ENCODE assay signal across 23 mouse cellular contexts in genomic region chr6:15323099-15323498, GRCm38 (mm10).
DNase-seq lines count a peak whose midpoint lies in the region; ATAC-seq and TF ChIP-seq lines count a peak whose summit lies in the region.
"Had no signal": no experiment of that assay in that cellular context is flagged by ENCODE, and none has a peak within 500 bp of the region (broad histone marks: within the 10 kb centered on the region; RNA-seq: fewer than 3 reads in every experiment).

No protein-coding gene starts in this region.

- no peaks in the 10 kb centered on the region for H3K36me3 ChIP-seq in embryonic facial prominence, embryonic 14.5 days (ENCODE audit: control insufficient read depth, insufficient read depth, low read length)
- no peaks in the 10 kb centered on the region for H3K36me3 ChIP-seq in embryonic facial prominence, embryonic 10.5 days (replicated peaks)
- no peaks in the 10 kb centered on the region for H3K36me3 ChIP-seq in hindbrain, postnatal 0 days (ENCODE audit: insufficient read depth, low read length)
- H3K36me3 ChIP-seq in hindbrain, embryonic 14.5 days (replicated peaks; ENCODE audit: control insufficient read depth, insufficient read depth), result no peaks in the 10 kb centered on the region
- H3K36me3 ChIP-seq in forebrain, embryonic 13.5 days (ENCODE audit: poor library complexity, severe bottlenecking), result no peaks in the 10 kb centered on the region
- H3K36me3 ChIP-seq in forebrain, embryonic 16.5 days (ENCODE audit: control insufficient read depth, insufficient read depth), result no peaks in the 10 kb centered on the region
- H3K36me3 ChIP-seq: embryonic facial prominence, embryonic 12.5 days; hindbrain, embryonic 12.5 days; intestine, embryonic 15.5 days had no signal

- no peak overlapping the region for H3K9ac ChIP-seq in embryonic facial prominence, embryonic 14.5 days (ENCODE audit: low read depth, low read length)
- H3K9ac ChIP-seq in hindbrain, postnatal 0 days (replicated peaks; ENCODE audit: low read length), result no peak overlapping the region
- no peak overlapping the region for H3K9ac ChIP-seq in hindbrain, embryonic 14.5 days
- no peak overlapping the region for H3K9ac ChIP-seq in forebrain, embryonic 13.5 days
- H3K9ac ChIP-seq in forebrain, embryonic 16.5 days (replicated peaks; ENCODE audit: low read depth, low read length), result no peak overlapping the region
- H3K9ac ChIP-seq: embryonic facial prominence, embryonic 12.5 days; hindbrain, embryonic 12.5 days; intestine, embryonic 15.5 days had no signal

- H3K4me3 ChIP-seq in embryonic facial prominence, embryonic 14.5 days (ENCODE audit: low read depth, low read length), result no peak overlapping the region
- H3K4me3 ChIP-seq in embryonic facial prominence, embryonic 10.5 days, result no peak overlapping the region
- no peak overlapping the region for H3K4me3 ChIP-seq in hindbrain, postnatal 0 days (ENCODE audit: low read length)
- H3K4me3 ChIP-seq in hindbrain, embryonic 14.5 days (replicated peaks; ENCODE audit: low read length), result no peak overlapping the region
- H3K4me3 ChIP-seq in forebrain, embryonic 13.5 days, result no peak overlapping the region
- no peak overlapping the region for H3K4me3 ChIP-seq in forebrain, embryonic 16.5 days (replicated peaks; ENCODE audit: low read length)
- H3K4me3 ChIP-seq: embryonic facial prominence, embryonic 12.5 days; erythroblast, embryonic 14.5 days; hindbrain, embryonic 12.5 days; intestine, embryonic 15.5 days had no signal

- ATAC-seq in embryonic facial prominence, embryonic 14.5 days (ENCODE audit: low read depth), result 0 out of 2 replicates have a peak, but pooled peaks have one; percentile 18
- 0 out of 2 replicates have a peak, but pooled peaks have one; percentile 21 for ATAC-seq in hindbrain, postnatal 0 days
- ATAC-seq in hindbrain, embryonic 14.5 days (ENCODE audit: low FRiP score), result no peak
- peak; percentile 94 for ATAC-seq in forebrain, embryonic 13.5 days
- peak; percentile 83 for ATAC-seq in forebrain, embryonic 16.5 days
- ATAC-seq: activated CD4-positive, CD25-positive, alpha-beta regulatory T cell, adult 4 months; intestine, embryonic 15.5 days had no signal

- H3K27ac ChIP-seq in embryonic facial prominence, embryonic 14.5 days (replicated peaks; ENCODE audit: low read depth, low read length), result no peak overlapping the region
- H3K27ac ChIP-seq in embryonic facial prominence, embryonic 10.5 days (replicated peaks), result no peak overlapping the region
- H3K27ac ChIP-seq in hindbrain, postnatal 0 days, result no peak overlapping the region
- H3K27ac ChIP-seq in hindbrain, embryonic 14.5 days, result no peak overlapping the region
- no peak overlapping the region for H3K27ac ChIP-seq in forebrain, embryonic 13.5 days
- no peak overlapping the region for H3K27ac ChIP-seq in forebrain, embryonic 16.5 days (ENCODE audit: low read length)
- H3K27ac ChIP-seq: embryonic facial prominence, embryonic 12.5 days; hindbrain, embryonic 12.5 days; intestine, embryonic 15.5 days had no signal

- no peak overlapping the region for H3K4me2 ChIP-seq in embryonic facial prominence, embryonic 14.5 days (ENCODE audit: low read depth, low read length)
- H3K4me2 ChIP-seq in hindbrain, postnatal 0 days (ENCODE audit: low read depth, low read length), result no peak overlapping the region
- H3K4me2 ChIP-seq in hindbrain, embryonic 14.5 days (replicated peaks), result no peak overlapping the region
- no peak overlapping the region for H3K4me2 ChIP-seq in forebrain, embryonic 13.5 days
- no peak overlapping the region for H3K4me2 ChIP-seq in forebrain, embryonic 16.5 days (ENCODE audit: low read length)
- H3K4me2 ChIP-seq: embryonic facial prominence, embryonic 12.5 days; heart, embryonic 11.5 days; hindbrain, embryonic 12.5 days; intestine, embryonic 15.5 days had no signal

- DNase-seq in embryonic facial prominence, embryonic 14.5 days (ENCODE audit: low spot score), result no peak
- DNase-seq in embryonic facial prominence, embryonic 10.5 days (ENCODE audit: low spot score), result no peak
- no peak for DNase-seq in hindbrain, postnatal 0 days (ENCODE audit: low spot score)
- DNase-seq in hindbrain, embryonic 14.5 days (ENCODE audit: low spot score), result no peak
- no peak for DNase-seq in gastrocnemius, adult 8-10 months (ENCODE audit: low spot score in 2 of 2)
- no peak for DNase-seq in liver
- DNase-seq: adrenal gland, adult 8-10 months; adrenal gland, postnatal 25 days; cerebellum, adult 18-20 months; cerebellum, adult 9-10 months; cerebellum, postnatal 14 days; gastrocnemius, postnatal 10 days; gastrocnemius, postnatal 36 days; kidney, adult 11 months; kidney, adult 8-10 months had no signal

- H3K27me3 ChIP-seq in embryonic facial prominence, embryonic 14.5 days (replicated peaks; ENCODE audit: control insufficient read depth, insufficient read depth, low read length), result no peaks in the 10 kb centered on the region
- no peaks in the 10 kb centered on the region for H3K27me3 ChIP-seq in embryonic facial prominence, embryonic 10.5 days (replicated peaks; ENCODE audit: low read depth, poor library complexity, severe bottlenecking)
- no peaks in the 10 kb centered on the region for H3K27me3 ChIP-seq in hindbrain, postnatal 0 days (ENCODE audit: insufficient read depth, low read length)
- no peaks in the 10 kb centered on the region for H3K27me3 ChIP-seq in hindbrain, embryonic 14.5 days (ENCODE audit: control insufficient read depth, insufficient read depth, low read length)
- H3K27me3 ChIP-seq in forebrain, embryonic 13.5 days, result no peaks in the 10 kb centered on the region
- H3K27me3 ChIP-seq in forebrain, embryonic 16.5 days (replicated peaks; ENCODE audit: control insufficient read depth, insufficient read depth, low read length), result no peaks in the 10 kb centered on the region
- H3K27me3 ChIP-seq: embryonic facial prominence, embryonic 12.5 days; hindbrain, embryonic 12.5 days; intestine, embryonic 15.5 days had no signal

- H3K9me3 ChIP-seq in embryonic facial prominence, embryonic 14.5 days (ENCODE audit: control insufficient read depth, low read length), result no peaks in the 10 kb centered on the region
- no peaks in the 10 kb centered on the region for H3K9me3 ChIP-seq in embryonic facial prominence, embryonic 10.5 days
- no peaks in the 10 kb centered on the region for H3K9me3 ChIP-seq in hindbrain, postnatal 0 days (ENCODE audit: low read length)
- no peaks in the 10 kb centered on the region for H3K9me3 ChIP-seq in hindbrain, embryonic 14.5 days (ENCODE audit: control insufficient read depth, low read length)
- H3K9me3 ChIP-seq in forebrain, embryonic 13.5 days (replicated peaks), result no peaks in the 10 kb centered on the region
- no peaks in the 10 kb centered on the region for H3K9me3 ChIP-seq in forebrain, embryonic 16.5 days (ENCODE audit: control insufficient read depth, low read length)
- H3K9me3 ChIP-seq: embryonic facial prominence, embryonic 12.5 days; hindbrain, embryonic 12.5 days; intestine, embryonic 15.5 days had no signal

- no peak for TF ChIP-seq CTCF in hindbrain, postnatal 0 days (IDR thresholded peaks at IDR 0.05; ENCODE audit: low read depth)

- H3K4me1 ChIP-seq in embryonic facial prominence, embryonic 14.5 days (ENCODE audit: control insufficient read depth, insufficient read depth, low read length), result no peaks in the 10 kb centered on the region
- H3K4me1 ChIP-seq in embryonic facial prominence, embryonic 10.5 days, result peaks cover 12% of the 10 kb centered on the region
- H3K4me1 ChIP-seq in hindbrain, postnatal 0 days (ENCODE audit: insufficient read depth, low read length), result no peaks in the 10 kb centered on the region
- no peaks in the 10 kb centered on the region for H3K4me1 ChIP-seq in hindbrain, embryonic 14.5 days (replicated peaks; ENCODE audit: control insufficient read depth, insufficient read depth, low read length)
- peaks cover 28% of the 10 kb centered on the region for H3K4me1 ChIP-seq in forebrain, embryonic 13.5 days
- H3K4me1 ChIP-seq in forebrain, embryonic 16.5 days (replicated peaks; ENCODE audit: control insufficient read depth, insufficient read depth, low read length), result peaks cover 9% of the 10 kb centered on the region
- H3K4me1 ChIP-seq: hindbrain, embryonic 12.5 days; intestine, embryonic 15.5 days had no signal
